Mouse (Mus musculus): ENCODE data around the gene Hils1. TPM values are rescaled to one million over a fixed set of nuclear protein-coding genes. Genes with fewer than 3 reads are reported as not detected.

The Hils1 gene
- polyA plus RNA-seq, 1 experiment from 2014 or later = not detected

- Histone ChIP-seq H3K36me3 (ENCODE audit: control insufficient read depth, insufficient read depth, low read length) (peaks cover 29% of the 10 kb centered on the region), H3K27me3 (ENCODE audit: control insufficient read depth, insufficient read depth, low read length) (no peaks in the 10 kb centered on the region), H3K27ac (ENCODE audit: low read length) (no peak overlapping the region), H3K4me2 (ENCODE audit: low read depth, low read length) (no peak overlapping the region), H3K4me3 (replicated peaks; ENCODE audit: low read length) (no peak overlapping the region), H3K9ac (ENCODE audit: low read length) (no peak overlapping the region), H3K4me1 (ENCODE audit: control insufficient read depth, insufficient read depth, low read length) (peaks cover 13% of the 10 kb centered on the region), H3K9me3 (replicated peaks; ENCODE audit: control insufficient read depth, low read length) (no peaks in the 10 kb centered on the region)
- 89% methylated on average over 21 of the region's 21 CpGs for WGBS
- no peak for ATAC-seq (ENCODE audit: insufficient read depth, low FRiP score)
Measured at GRCm38 (mm10) chr11:95001584-95002347, 34.4 kb downstream of the Hils1 start.

- Histone ChIP-seq H3K9me3 (replicated peaks; ENCODE audit: control insufficient read depth, low read length) (no peaks in the 10 kb centered on the region), H3K27me3 (ENCODE audit: control insufficient read depth, insufficient read depth, low read length) (no peaks in the 10 kb centered on the region), H3K4me1 (ENCODE audit: control insufficient read depth, insufficient read depth, low read length) (peaks cover 22% of the 10 kb centered on the region), H3K9ac (ENCODE audit: low read length) (no peak overlapping the region), H3K27ac (ENCODE audit: low read length) (no peak overlapping the region), H3K36me3 (ENCODE audit: control insufficient read depth, insufficient read depth, low read length) (peaks cover 24% of the 10 kb centered on the region), H3K4me2 (ENCODE audit: low read depth, low read length) (no peak overlapping the region), H3K4me3 (replicated peaks; ENCODE audit: low read length) (no peak overlapping the region)
- no peak for ATAC-seq (ENCODE audit: insufficient read depth, low FRiP score)
- WGBS = 91% methylated on average over 8 of the region's 8 CpGs
Measured at GRCm38 (mm10) chr11:95002705-95003104, 35.3 kb downstream of the Hils1 start.

DNA sequence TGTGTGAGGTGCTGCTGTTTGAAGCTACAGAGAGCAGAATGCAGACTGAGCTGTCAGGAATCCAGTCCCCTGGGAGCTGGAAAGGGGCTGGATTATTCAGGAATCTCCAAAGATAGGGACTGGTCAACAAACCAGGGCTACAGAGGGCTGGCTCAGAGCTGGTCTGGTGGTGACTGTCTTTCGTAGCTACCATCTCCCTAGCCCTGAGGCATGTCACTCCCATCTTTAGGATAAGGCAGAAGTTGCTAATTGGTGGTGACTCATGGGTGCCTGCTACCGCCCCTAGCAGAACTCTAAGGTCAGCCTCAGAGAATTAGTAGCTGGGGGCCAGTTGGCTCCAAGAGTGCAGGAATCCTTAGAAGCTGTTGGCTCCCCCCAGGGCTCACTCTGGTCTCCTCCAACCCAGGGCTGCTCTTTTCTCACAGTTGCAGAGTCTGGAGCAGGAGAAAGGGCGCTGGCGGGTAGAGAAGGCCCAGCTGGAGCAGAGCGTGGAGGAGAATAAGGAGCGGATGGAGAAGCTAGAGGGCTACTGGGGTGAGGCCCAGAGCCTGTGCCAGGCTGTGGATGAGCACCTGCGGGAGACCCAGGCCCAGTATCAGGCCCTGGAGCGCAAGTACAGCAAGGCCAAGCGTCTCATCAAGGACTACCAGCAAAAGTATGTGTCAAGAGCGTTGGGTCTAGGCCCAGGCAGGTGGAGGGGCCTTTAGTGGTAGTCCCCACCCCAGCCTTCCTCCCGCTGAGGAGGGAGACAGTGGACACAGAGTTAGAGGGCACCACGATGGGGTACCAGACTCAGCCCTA, 36.9 kb downstream of the Hils1 start:
- no peak overlapping the region for H3K4me3 ChIP-seq (replicated peaks; ENCODE audit: low read length)
- no peak overlapping the region for H3K9ac ChIP-seq (ENCODE audit: low read length)
- no peak for ATAC-seq (ENCODE audit: insufficient read depth, low FRiP score)
- no peak overlapping the region for H3K4me2 ChIP-seq (ENCODE audit: low read depth, low read length)
- H3K4me1 ChIP-seq (ENCODE audit: control insufficient read depth, insufficient read depth, low read length) = peaks cover 32% of the 10 kb centered on the region
- peaks cover 24% of the 10 kb centered on the region for H3K36me3 ChIP-seq (ENCODE audit: control insufficient read depth, insufficient read depth, low read length)
- no peak overlapping the region for H3K27ac ChIP-seq (ENCODE audit: low read length)
- no peaks in the 10 kb centered on the region for H3K9me3 ChIP-seq (replicated peaks; ENCODE audit: control insufficient read depth, low read length)
- 77% methylated on average over 12 of the region's 12 CpGs for WGBS
- H3K27me3 ChIP-seq (ENCODE audit: control insufficient read depth, insufficient read depth, low read length) = no peaks in the 10 kb centered on the region

DNA sequence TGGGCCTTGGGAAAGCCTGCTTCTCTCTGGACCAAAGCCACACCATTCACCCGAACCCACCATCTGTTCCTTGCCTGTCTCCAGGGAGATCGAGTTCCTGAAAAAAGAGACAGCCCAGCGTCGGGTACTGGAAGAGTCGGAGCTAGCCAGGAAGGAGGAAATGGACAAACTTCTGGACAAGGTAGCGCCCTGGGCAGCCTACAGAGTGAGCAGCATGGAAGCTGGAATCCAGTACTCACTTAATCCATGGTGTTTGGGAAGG, 37.5 kb downstream of the Hils1 start:
- H3K4me1 ChIP-seq (ENCODE audit: control insufficient read depth, insufficient read depth, low read length) = peaks cover 35% of the 10 kb centered on the region
- H3K9me3 ChIP-seq (replicated peaks; ENCODE audit: control insufficient read depth, low read length) = no peaks in the 10 kb centered on the region
- ATAC-seq (ENCODE audit: insufficient read depth, low FRiP score) = no peak
- H3K9ac ChIP-seq (ENCODE audit: low read length) = no peak overlapping the region
- no peak overlapping the region for H3K27ac ChIP-seq (ENCODE audit: low read length)
- peaks cover 24% of the 10 kb centered on the region for H3K36me3 ChIP-seq (ENCODE audit: control insufficient read depth, insufficient read depth, low read length)
- no peaks in the 10 kb centered on the region for H3K27me3 ChIP-seq (ENCODE audit: control insufficient read depth, insufficient read depth, low read length)
- H3K4me2 ChIP-seq (ENCODE audit: low read depth, low read length) = no peak overlapping the region
- no peak overlapping the region for H3K4me3 ChIP-seq (replicated peaks; ENCODE audit: low read length)
- 64% methylated on average over 6 of the region's 6 CpGs for WGBS

GRCm38 (mm10) chr11:95006038-95006437, 38.6 kb downstream of the Hils1 start:
- Histone ChIP-seq H3K9me3 (replicated peaks; ENCODE audit: control insufficient read depth, low read length) (no peaks in the 10 kb centered on the region), H3K27me3 (ENCODE audit: control insufficient read depth, insufficient read depth, low read length) (no peaks in the 10 kb centered on the region), H3K9ac (ENCODE audit: low read length) (peak overlapping the region; percentile 70; the same call in 1 of the 2 replicates), H3K27ac (ENCODE audit: low read length) (peak overlapping the region; percentile 88), H3K4me1 (ENCODE audit: control insufficient read depth, insufficient read depth, low read length) (peaks cover 29% of the 10 kb centered on the region), H3K4me2 (ENCODE audit: low read depth, low read length) (peak overlapping the region; percentile 62), H3K36me3 (ENCODE audit: control insufficient read depth, insufficient read depth, low read length) (peaks cover 21% of the 10 kb centered on the region), H3K4me3 (replicated peaks; ENCODE audit: low read length) (peak overlapping the region; percentile 49; the same call in 1 of the 2 replicates)
- 35% methylated on average over 4 of the region's 4 CpGs for WGBS
- no peak; the same call in 1 of the 2 replicates for ATAC-seq (ENCODE audit: insufficient read depth, low FRiP score)

DNA sequence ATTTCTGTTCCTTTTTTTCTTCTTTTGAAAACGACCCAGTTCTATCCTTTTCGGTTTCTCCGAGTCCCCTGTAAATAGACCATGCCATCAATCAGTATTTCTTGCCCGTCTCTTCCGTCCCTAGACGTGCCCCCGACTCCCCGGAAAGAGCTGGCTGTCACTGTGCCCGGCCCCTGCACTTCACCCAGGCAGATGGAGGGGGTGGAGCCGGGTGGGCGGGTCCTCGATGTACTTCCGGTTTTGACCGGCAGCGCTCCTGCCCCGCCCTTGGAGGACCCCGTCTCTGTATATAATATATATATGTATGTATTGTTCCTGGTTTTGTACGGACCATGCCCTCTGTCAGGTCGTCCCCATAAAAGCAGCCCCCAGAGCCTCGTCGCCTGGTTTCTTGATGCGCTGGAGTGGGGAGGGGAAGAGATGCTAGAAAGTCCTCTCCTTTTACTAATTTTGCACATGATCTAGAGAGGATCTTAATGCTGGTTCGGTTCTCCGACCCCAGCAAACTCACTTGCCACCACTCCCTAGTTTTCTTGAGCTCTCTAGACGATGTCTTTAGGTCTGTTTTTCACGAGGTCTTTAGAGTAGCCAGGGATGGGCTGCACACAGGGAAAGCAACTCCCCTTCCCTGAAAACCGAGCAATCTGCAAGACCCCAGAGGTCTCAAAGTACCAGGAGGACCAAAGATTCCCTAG, 39.3 kb downstream of the Hils1 start:
- Histone ChIP-seq H3K9me3 (replicated peaks; ENCODE audit: control insufficient read depth, low read length) (no peaks in the 10 kb centered on the region), H3K27me3 (ENCODE audit: control insufficient read depth, insufficient read depth, low read length) (no peaks in the 10 kb centered on the region), H3K4me2 (ENCODE audit: low read depth, low read length) (peak overlapping the region; percentile 62), H3K27ac (ENCODE audit: low read length) (peak overlapping the region; percentile 88), H3K4me1 (ENCODE audit: control insufficient read depth, insufficient read depth, low read length) (peaks cover 33% of the 10 kb centered on the region), H3K4me3 (replicated peaks; ENCODE audit: low read length) (peak overlapping the region; percentile 49), H3K9ac (ENCODE audit: low read length) (peak overlapping the region; percentile 70), H3K36me3 (ENCODE audit: control insufficient read depth, insufficient read depth, low read length) (peaks cover 19% of the 10 kb centered on the region)
- ATAC-seq (ENCODE audit: insufficient read depth, low FRiP score) = peak; percentile 56; the same call in 1 of the 2 replicates
- 1% methylated on average over 27 of the region's 27 CpGs for WGBS

GRCm38 (mm10) chr11:95007418-95007817, 40.0 kb downstream of the Hils1 start:
- 38% methylated on average over 3 of the region's 3 CpGs for WGBS
- Histone ChIP-seq H3K4me3 (replicated peaks; ENCODE audit: low read length) (peak overlapping the region; percentile 49; the same call in 1 of the 2 replicates), H3K4me1 (ENCODE audit: control insufficient read depth, insufficient read depth, low read length) (peaks cover 41% of the 10 kb centered on the region), H3K9me3 (replicated peaks; ENCODE audit: control insufficient read depth, low read length) (no peaks in the 10 kb centered on the region), H3K27me3 (ENCODE audit: control insufficient read depth, insufficient read depth, low read length) (no peaks in the 10 kb centered on the region), H3K9ac (ENCODE audit: low read length) (peak overlapping the region; percentile 70; the same call in 1 of the 2 replicates), H3K4me2 (ENCODE audit: low read depth, low read length) (peak overlapping the region; percentile 62), H3K36me3 (ENCODE audit: control insufficient read depth, insufficient read depth, low read length) (peaks cover 17% of the 10 kb centered on the region), H3K27ac (ENCODE audit: low read length) (peak overlapping the region; percentile 88)
- ATAC-seq (ENCODE audit: insufficient read depth, low FRiP score) = no peak

DNA sequence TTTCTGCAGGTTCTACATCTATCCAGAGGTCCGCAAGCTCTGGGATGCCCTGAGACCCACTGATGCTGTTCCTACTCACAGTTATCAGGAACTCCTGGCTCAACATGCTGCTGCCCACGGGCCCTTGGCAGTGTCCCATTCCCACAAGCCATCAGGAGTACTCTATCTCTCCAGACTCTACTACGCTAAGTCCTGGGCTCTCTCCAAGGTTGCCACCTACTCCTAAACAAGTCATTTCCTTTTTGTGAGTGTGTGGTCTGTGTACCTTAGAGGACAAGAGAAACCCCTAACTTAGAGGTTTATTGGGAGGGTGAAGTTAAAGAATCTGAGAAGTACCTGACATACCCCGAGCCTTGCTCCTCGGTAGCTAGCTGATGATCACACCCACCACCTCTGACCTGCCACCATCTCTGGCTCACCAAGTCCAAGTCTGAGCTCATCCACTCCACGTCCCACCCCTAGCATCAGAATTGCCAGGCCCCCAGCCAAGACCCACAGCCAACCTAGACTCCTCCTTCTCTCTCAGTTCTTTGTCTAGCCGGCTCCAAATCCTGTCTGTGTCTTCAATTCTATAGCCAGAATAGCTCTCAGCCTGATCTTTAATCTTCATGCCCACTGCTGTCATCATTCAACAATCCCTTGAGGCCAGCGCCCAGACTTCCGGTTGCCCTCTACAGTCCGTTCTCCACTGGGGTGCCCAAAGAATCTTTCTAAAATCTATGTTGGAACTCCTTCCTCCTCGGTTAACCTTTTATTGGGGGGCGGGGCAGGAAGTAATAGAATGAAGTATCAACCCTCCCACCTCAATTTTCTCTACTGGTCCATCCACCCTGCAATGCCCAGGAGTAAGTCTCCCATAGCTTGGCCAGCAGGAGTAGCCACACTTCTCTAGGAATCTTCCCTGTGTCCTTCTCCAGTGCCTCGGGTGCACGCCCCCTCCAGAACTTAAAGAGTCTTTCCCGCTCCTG, 41.6 kb downstream of the Hils1 start:
- H3K9me3 ChIP-seq (replicated peaks; ENCODE audit: control insufficient read depth, low read length) = no peaks in the 10 kb centered on the region
- peak overlapping the region; percentile 81 for H3K4me3 ChIP-seq (replicated peaks; ENCODE audit: low read length)
- peak overlapping the region; percentile 90 for H3K9ac ChIP-seq (ENCODE audit: low read length)
- H3K4me1 ChIP-seq (ENCODE audit: control insufficient read depth, insufficient read depth, low read length) = peaks cover 49% of the 10 kb centered on the region
- no peaks in the 10 kb centered on the region for H3K27me3 ChIP-seq (ENCODE audit: control insufficient read depth, insufficient read depth, low read length)
- ATAC-seq (ENCODE audit: insufficient read depth, low FRiP score) = peak; percentile 0; the same call in 1 of the 2 replicates
- peaks cover 10% of the 10 kb centered on the region; the same call in 1 of the 2 replicates for H3K36me3 ChIP-seq (ENCODE audit: control insufficient read depth, insufficient read depth, low read length)
- H3K27ac ChIP-seq (ENCODE audit: low read length) = peak overlapping the region; percentile 92
- peak overlapping the region; percentile 79 for H3K4me2 ChIP-seq (ENCODE audit: low read depth, low read length)
- WGBS = 26% methylated on average over 15 of the region's 15 CpGs
